Mouse (Mus musculus) left cerebral cortex, adult 18-20 months (tissue): ENCODE measurements at regions not wholly inside any gene's neighbourhood (a gene's known extent, or its start where the extent isn't known, plus 50 kb on each side); places are given as distances from the start of the nearest gene placed in this dataset.
A peak's percentile ranks its signal among the peaks of the same experiment; 100 is the strongest.
"Not testable (repeated sequence)": the region's sequence is repeated elsewhere in the genome, so short reads cannot be mapped to it uniquely, and the experiment has no call there.

ENCODE experiments used
- DNase-seq, 2 experiments: peaks; one replicate each; pipeline ENCODE4 v3.0.0; 2021 to 2022; ENCODE audit warnings: low spot score in 2 of 2, mixed read lengths in 1 of 2

DNA sequence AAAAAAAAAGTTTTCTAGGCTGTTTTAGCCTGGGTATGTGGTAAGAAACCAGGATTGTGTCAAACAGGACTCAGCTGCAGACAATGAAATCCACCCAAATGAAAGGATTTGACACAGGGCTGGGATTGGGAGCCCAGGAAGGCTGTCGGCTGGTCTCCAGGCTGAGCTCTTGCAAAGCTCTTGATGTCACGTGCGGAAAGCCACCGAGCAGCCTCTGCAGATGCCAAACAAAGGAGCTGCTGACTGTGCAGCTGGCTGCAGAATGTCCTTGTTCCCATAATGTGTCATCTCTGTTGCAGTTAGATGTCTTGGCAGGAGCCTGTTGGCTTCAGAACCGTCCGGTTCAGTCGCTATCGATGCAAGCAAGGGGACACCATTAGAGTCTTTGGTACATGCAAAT is 56.1 kb downstream of the Bbs10 start:
- peak; percentile 9 for DNase-seq

DNA sequence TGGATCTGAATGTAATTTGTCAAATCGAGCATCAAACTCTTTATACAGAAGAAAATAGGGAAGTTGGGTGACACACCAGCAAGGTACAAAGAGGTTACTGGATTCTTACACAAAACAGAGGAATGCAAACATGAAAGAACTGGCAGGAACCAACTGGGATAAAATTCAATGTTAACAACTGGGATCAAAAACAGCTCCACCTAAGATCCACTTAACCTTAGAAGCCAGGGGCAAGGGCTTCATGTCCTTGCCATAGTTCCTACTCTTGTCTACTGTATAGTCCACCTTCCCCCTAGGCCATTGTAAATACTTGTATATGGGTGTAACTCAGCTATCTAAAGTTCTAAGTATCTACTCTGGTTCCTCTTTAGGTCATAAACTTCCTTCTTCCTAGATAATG is 59.9 kb downstream of the Bbs10 start:
- not testable (repeated sequence) for DNase-seq

DNA sequence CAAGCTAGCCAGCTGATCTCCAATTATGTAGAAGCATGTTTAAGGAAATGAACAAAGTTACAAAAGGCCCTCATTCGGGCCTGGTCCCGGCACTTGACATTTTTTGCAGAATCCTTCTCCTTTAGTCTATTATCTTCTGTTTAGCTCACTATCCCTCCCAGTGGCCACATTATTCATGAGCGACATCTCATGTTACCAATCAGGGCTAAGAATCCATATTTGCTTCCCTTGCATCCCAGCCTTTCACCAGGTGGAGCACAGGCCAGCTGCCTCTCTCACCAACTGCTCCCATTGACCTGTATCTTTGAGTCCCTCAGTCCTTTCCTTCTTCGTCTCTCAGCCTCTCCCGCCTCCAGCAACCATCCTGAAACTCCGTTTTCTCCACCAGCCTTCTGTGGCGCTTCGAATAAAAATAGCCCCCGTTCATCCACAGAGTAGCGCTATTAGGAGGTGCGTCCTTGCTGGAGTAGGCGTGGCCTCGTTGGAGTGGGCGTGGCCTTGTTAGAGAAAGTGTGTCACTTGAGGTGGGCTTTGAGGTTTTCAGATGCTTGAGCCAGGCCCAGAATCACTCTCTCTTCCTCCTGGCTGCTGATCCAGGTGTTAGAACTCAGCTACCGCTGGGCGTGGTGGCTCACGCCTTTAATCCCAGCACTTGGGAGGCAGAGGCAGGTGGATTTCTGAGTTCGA is 63.4 kb downstream of the Bbs10 start:
- no peak for DNase-seq

DNA sequence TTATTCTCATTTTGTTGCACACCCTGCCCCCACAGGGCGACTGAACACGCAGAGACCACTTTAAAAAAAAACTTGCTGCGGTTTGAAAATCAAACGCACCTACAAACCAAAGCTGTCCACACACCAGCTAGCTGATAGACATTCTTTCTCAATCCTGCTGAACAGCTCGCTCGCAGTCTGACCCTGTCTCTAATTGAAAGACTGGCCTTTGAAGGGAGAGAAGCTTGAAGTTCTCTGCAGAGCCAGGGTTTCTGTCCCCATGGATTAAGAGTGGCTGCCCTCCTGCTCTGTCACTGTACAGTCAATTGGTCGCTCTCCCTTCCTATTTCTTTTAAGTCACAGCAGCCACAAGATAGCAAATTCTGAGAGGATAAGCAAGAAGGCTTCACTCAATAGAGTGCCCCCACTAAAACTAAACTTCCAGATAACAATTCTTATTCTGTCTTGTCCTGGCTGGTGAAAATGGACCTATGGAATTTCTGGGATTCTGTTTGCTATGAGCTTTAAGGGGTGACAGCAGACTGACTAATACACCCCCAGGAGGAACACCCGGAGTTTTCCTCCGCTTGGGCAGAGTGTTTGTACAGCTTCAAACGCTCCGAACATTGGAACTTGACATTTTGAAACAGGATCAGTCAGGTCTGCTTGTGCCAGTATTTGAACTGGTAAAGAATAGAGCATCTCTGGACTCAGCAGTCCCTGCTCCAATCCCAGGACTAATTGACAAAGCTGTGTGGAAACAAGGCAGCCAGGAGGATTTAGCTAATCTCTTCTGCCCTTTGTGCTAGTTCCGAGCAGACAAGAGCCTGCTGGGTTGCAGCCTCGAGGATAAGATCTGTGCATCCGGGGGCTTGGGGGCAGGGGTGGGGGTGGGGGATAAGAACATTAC is 65.5 kb downstream of the Bbs10 start:
- no peak for DNase-seq

DNA sequence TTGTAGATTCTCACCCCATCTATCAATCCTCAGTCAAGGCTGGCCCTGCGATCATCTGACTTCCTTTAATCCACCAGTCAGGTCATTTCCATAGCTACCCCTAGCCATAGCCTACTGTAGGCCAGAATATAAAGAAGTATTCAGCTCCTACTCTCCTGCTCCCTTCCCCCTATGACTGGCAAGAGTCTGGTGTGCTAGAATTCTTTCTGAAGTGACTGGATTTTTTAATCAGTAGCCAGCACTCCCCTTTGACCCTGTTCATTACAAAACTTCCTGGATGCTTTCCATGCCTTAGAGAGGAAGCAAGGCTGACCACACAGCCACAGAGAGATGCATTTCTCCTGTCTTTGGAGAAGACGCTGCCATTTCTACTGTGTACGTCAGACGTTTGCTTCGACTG is 66.5 kb downstream of the Bbs10 start:
- no peak for DNase-seq

DNA sequence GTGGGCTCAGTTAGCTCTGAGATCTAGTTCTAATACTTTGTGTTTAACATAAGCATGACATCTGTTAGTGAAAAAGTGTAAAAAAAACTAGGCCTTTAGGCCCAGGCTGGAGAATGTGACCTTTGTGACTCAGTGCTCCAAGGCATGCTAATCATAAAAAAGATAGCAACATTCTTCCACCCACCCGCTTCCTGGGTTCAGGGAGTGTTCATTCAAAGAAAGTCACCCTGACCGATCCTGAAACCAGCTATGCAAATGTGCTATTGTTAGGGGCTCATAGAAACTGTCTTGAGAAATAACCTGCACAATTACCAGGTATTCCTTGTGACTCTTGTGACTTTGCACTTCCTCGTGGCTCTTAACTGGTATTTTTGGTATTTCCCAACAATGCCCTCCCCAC is 70.6 kb downstream of the Bbs10 start:
- DNase-seq, result not testable (repeated sequence)

DNA sequence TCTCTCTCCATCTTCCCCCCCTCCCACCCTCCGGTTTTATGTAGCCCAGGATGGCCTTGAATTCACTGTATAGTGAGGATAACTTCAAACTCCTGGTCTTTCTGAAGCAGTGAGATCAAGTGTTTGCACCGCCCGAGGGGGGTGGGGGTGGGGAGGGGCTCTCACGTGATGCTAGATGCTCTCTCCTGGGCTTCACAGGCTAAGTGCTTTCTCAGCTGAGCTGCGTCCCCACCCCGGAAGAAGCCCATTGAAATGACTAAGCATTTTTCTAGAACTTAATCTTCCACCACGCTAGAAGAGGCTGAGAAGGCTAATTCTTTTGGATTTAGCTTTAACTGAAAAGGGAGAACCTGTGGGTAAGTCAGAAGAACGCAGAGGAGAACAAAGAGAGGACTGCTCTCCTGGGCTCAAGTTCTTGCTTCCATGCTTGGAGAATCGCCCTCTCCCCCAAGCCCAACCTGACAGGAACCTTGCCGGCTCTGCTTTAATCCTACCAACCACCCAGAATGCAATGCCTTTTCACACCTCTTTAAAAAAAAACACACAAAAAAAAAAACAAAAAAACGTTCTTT is 79.7 kb downstream of the Bbs10 start:
- DNase-seq, result no peak

DNA sequence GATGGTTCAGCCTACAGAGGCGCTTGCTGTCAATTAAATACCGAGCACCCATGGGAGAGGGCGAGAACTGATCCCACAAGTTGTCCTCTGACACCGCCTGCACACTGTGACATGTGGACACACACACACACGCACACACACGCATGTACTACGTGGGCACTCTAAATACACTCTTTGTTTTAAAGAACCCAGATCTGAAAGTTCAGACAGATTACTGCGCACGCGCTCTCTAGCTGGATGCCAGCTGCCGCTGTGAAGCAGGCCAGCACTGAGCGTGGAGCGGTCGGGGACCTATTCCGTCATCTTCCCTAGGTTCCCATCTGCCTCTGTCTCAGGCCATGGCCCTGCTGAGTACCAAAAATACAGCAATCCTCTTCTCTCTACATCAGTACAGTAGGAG is 83.2 kb downstream of the Bbs10 start:
- peak; percentile 67 to 82 for DNase-seq

DNA sequence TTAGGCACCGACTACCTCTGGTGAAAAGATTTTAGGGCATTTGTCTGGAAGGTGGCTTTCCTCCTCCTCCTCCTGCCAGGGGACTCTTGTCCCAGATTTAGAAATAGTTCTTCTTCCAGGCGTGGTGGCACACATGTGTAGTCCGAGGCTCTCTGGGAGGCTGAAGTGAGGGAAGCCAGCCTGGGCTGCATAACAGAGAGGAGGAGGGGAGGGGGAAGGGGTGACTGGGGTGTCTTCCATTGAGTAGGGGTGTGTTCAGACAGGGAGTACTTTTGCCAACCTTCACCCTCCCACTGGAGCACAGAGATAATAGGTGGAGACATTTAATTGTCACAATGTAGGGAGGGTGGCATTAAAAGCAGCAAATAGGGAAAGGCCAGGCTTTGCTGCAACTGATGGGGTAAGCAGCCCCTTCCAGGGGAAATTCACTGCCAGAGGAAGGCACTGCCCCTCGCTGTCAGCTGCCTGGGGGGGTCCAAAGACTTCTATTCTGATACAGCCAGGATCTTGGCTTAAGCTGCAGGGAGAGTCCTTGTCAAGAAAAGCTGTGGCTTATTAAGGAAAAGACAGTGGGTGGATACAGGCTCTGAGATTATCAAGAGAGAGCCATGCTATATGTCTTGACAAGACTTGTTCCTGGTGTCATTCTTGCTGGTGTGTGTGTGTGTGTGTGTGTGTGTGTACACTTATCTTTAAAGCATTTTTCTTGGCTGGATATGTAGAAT is 83.9 kb downstream of the Bbs10 start:
- DNase-seq, result peak; percentile 42 to 64

DNA sequence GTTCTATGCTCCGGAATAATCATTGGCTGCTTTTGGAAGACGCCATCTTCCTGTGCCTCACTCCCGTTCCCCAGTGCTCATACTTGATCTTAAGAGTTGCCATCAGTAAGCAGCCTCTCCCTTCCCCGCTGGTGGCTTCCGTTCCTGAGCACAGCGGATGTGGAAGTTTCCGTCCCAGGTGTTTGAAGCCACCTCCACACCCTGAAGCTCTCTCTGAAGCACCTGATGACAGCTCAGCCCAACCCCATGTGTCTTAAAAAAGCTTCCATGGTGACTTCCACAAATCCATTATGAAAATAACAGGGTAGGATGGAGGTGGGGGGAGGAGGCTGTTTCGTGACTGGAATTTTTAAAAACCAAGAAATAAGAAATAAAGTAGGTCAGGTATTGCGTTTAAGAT is 87.1 kb downstream of the Bbs10 start:
- peak in 1 of 2 experiments; percentile 20 for DNase-seq

DNA sequence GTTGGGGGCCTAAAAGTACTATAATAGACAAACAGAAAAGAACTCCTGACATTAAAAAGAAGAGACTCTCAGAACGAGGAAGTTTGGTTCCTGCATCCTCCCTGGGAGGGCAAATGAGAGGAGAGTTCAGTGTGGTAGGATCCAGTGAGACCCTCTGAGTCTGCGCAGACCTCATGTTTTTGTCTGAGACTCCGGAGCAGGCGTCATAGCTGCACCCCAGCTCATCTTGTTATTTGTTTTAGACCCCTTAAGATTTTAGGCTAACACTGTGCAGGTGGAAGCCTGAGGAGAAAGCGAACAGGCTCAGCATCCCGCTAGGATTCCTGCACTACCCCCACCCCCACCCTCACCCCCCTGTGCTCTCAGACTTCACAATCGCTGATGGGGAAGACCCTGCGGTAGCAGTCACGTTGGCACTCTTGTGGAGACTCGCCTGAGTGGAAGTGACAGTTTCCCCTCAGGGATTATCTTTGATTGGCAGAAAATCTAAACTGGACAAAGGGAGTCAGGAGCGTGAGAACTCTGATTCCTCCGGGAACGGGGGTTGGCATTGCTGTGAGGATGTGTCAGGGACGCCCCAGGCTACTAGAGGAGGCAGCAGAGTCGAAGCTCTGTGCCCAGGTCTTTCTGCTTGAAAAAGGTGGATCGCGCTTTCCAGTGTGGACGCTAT is 85.0 kb upstream of the Nap1l1 start:
- DNase-seq, result no peak

DNA sequence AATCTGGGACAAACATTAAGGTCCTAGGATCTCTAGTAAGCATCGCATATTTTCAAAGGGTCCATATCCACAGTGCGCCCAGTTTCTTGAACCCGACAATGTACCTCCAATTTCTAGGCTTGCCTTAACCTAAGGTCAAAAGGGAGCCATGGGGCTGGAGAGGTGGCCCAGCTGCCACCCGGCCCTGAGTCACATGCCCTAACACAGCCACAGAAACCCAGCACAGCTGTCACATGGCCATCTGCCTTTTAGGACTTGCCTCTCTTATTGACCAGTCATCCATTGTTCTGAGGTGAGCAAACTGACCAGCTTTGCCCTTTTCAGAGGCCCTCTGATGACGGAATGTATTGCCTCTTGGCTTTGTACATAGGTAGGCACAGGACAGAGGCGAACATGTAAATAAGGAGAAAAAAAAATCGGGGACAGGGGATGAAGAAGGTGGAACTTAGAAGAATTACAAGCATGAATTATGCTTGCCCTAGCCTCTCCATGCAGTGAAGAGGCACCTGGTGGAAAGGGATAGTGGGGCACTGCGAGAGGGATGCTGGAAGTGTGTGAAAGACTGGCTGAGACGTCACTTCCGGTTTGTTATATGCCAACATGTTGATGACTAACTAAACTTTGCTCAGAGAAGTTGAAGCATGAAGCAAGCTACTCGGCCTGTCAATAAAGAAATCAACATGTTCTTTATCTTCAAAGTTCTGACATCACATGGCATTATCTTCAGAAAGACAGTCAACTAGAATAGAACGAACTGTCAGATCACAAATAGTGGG is 84.3 kb upstream of the Nap1l1 start:
- no peak for DNase-seq

DNA sequence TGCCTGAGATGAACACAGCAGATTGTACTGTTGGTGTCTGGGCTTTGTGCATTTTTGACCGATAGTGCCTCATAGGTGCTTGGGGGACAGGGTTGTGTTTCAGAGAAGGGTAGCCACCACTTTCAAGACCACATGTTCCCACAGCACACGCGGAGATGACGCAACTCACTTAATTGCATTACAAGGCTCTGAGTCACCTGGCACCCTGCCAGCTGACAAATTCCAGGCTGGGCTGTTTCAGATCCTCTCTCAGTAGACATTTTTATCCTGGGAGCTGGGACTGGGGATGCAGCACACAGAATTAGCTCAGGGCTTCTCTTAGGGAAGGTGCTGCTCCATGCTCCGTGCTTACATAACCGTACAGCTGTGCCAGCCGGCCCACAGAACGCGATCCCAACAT is 83.1 kb upstream of the Nap1l1 start:
- peak; percentile 85 to 88 for DNase-seq

DNA sequence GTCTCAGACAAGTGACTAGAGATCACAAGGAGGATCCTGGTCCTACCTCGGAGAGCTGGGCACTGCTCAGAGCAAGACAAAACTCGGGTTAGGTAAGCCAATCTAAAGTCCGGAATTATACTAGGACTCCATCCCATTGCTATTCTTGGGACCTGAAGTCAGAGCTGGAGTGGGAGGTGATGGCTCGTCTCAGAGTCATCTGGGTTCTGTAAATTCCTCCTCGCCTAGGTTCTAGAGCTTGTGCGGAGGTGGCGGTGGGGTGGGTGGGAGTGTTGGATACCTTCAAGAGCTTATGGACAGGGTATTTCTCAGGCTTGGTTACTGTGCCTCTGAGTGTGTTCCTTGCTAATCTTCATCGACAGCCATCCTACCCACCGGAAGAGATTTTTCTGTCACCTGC is 78.6 kb upstream of the Nap1l1 start:
- peak; percentile 62 to 80 for DNase-seq

DNA sequence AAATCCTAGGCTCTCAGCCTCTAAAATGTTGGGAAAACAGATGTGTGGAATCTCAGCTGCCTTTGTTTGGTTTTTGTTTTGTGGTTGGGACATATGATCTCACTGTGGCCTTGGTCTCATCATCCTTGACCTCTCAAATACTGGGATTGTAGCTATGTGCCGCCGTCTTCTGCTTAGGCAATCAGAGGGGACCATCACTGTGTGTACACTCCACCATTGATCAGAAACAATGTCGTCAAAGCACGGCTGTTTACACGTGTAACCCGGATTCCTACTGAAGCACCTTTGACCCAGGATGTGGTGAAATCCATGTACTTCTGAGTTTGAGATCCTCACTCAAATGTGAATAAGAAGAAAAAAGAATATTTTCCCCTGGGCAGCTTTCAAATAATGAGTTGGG is 68.0 kb upstream of the Nap1l1 start:
- no peak for DNase-seq

DNA sequence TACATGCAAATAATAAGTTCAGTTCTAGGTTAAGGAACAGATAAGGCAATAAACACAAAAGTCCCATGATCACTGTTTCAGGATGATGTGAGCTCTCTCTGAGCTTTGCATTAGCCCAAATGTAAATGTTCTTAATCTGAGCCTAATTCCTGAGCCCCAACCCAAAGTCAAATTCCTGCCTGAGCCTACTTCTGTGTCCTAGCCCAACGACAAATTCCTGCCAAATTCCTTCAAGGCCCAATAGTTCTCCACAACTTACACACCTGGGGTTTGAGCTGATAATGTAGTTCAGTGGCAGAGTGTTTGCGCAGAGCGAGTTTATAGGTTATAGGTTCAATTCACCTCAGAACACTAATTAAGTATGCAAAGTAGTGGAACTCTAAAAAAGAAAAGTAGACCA is 64.1 kb upstream of the Nap1l1 start:
- DNase-seq, result no peak

DNA sequence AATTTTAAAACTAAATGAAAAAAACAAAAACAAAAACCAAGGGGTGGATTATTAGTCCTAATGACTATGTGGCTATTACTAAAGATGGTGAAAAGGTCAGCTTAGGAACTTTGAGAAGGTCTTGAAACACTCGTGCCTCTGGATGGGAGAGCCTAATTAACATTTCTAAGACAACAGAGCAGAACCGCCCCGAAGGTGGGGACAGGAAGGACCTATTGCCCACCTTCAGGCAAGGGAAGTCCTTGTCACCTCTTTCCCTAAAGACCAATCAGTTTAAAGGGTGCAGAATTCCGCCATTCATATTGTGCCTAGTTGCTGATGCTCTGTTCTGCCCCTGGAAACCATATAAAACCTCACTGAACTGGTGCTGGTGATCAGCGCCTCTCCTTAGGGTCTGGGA is 63.5 kb upstream of the Nap1l1 start:
- DNase-seq, result no peak

DNA sequence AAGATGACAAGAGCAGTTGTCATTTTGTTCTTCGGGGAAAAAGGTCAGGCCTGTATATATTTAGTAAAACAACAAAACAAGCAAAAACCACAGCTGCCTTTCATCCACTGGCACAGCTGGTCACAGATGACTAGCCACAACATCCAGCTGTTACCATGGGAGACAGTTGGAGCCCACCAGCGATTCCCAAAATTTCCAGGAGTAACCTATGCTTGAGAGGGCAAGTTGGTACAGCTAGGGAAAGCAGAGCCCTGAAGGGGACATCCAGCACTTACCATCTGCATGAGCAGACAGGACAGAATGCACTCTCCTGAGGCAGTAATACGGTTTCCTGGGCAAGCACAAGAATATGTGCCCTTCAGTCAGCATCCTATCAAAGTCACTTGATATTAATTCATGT is 62.9 kb upstream of the Nap1l1 start:
- DNase-seq, result no peak

DNA sequence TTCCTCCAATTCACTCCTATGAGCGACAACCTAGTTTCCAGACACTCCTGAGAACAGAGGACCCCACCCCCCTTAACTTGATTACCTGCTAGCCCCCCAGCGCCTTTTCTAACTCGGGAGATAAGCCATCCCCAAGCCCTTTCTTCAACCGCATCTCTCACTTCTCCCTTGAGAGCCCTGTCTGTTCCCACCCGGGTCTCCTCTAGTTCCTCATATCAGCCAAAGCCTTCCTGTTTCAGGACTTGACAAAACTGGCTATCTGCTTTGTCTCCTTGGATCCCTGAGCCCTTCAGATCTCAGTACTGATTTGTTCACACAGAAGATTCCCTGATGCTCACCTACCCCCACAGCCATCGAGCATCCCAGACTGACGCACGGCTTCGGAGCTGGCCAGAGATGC is 61.5 kb upstream of the Nap1l1 start:
- DNase-seq, result no peak

DNA sequence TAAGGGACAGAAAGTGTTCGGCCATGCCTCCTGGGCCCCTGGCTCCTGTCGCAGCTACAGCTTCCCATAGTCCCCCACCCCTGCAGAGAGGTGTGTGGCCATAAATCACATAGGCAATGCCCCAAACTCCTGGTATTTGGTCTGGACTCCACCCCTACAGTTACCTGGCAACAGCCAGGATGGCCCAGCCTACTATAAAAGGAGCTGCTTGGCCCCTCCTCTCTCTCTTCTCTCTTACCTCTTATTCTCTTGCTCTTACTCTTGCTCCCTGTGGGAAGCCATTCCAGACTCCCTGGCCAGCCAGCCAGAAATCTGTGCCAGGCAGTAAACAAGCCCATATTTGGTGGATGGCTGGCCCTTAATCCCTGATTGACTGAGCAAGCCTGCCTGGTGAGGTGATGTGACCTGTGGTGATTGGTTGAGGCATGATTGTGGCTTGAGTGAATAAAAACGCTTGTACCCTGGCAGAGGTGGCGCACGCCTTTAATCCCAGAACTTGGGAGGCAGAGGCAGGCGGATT is 56.4 kb upstream of the Nap1l1 start:
- no peak for DNase-seq
